Mouse (Mus musculus) spleen, adult 18-20 months (tissue): ENCODE data around the gene Smchd1.
"Not testable (repeated sequence)": the region's sequence is repeated elsewhere in the genome, so short reads cannot be mapped to it uniquely, and the experiment has no call there.

ENCODE experiments used
- DNase-seq, 2 experiments: peaks; one replicate each; pipeline ENCODE4 v3.0.0; 2022; ENCODE audit warnings: mixed read lengths in 2 of 2

The Smchd1 gene

DNA sequence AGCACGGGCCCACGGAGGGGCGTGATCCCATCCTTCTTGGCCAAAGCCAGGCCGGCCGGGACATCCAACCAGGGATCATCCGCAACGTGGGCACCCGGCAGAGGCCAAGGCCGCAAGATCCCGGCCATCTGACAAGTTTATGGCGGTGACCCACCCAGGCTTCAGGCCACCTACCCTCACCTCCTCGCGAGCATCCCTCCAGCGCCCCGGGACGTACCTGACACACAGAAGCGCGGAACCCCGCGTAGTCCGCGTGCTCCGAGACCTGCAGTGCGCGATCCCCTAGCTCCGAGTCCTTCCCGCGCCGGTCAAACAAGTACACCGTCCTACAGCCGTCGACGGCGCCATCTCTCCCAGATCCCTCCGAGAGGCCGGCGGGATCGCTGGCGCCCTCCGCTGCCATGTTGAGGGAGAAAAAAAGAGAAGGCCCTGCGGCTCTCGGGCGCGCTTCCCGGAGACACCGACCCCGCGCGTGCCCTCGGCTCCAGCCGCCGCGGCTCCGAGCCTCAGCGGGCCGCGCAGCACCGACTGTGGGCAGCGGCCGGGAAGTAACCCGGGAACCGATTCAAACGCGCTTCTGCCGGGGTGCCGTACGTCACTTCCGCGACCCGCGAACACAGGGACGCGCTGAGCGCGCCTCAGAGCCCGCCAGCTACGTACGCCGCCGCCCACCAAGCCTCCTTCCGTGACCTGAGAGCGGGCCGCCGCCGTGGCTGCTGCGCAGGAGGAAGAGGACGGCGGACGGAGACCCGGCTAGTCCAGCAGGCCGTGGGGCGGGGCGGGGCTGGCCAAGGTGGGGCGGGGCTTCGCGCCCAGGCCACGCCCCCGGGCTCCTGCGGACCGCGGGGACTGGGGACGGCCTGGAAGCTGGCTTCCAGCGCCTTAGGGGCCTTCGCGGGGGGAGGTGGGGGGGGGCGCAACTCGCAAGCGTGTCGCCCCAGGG lies at the start of gene Smchd1:
TSS of gene Smchd1 (minus strand) at position 582 of the 943 bp plus-strand sequence.
- DNase-seq: peak; percentile 90 to 95

- DNase-seq: no peak
Observed at GRCm38 (mm10) chr17:71510297-71510696, 35.2 kb upstream of the Smchd1 start.

DNA sequence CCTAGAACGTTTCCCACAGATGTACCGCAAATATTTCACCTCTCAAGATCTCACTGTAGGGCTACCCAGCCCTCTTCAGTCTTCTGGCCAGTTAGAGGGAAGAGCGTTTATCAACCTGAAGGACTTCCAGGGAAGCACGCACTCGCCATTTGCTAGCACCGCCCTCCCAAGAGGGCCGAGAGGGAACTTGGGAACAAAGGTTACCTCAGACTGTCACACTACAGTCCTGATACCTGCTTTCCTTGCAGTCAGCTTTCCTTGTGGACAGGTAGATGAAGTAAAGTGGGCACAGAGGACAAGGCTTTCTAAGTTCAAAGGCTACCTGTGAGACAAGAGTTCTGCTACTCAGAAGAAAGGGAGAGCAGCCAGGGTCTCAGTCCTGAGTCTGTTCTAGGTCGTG lies 31.7 kb upstream of the Smchd1 start:
- DNase-seq: no peak

DNA sequence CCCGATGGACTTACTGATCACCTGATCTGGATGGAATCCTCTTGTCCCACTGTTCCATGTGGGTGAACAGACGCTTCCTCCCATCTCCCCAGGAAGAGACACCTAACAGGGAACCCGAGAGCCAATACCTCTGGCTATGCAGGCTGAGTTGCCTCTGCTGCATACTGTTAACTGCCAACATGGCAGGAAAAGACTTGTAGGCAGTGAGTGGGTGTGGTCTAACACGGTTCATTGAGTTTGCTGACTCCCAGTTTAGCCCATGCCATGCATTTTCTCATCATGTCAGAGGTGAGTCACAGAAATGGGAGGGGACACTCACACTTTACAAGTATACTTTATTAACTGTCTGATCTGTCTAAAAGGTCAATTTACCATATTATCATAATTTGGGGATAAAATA lies 20.6 kb upstream of the Smchd1 start:
- no peak for DNase-seq

DNA sequence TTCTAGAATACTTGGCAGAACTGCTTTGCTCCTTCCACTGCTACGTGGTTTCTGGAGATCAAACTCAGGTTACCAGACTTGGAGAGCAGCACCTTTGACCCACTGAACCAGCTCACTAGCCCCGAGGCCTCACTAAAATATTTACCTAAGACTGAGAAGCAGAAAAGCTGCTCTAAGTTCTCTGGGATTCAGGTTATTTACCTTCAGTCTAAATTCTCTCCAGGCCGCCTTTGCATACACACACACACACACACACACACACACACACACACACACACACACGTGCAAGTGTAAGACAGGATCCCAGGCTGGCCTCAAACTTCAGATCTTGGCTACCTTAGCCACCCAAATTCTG lies 16.2 kb upstream of the Smchd1 start:
- DNase-seq: no peak

- DNase-seq: no peak
Observed at GRCm38 (mm10) chr17:71490666-71491331, 15.7 kb upstream of the Smchd1 start.

DNA sequence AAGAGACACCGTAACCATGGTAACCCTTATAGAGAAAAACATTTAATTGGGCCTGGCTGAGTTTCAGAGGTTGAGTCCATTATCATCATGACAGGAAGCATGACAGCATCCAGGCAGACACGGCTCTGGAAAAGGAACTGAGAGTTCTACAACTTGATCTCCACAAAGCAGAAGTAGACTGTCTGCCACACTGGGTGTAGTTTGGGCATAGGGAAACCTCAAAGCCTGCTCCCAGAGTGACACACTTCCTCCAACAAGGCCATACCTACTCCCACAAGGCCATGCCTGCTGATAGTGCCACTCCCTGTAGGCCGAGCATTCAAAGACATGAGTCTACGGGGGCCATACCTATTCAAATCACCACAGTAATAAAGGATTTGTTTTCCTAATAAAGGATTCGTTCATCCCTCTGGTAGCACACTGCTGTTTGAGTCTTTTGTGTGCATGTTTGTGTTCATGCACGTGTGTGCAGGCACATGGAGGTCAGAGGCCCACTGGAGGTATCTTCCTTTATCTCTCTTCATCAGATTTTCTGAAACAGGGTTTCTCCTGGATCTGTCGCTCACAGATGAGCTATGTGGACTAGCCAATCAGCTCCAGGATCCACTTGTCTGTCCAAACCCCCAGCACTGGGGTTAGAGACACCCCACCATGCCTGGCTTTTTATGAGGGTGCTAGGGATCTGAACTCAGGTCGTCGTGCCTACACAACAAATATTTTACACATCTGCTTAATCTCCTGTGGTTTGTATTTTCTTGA lies 14.7 kb upstream of the Smchd1 start:
- DNase-seq: no peak

GRCm38 (mm10) chr17:71486231-71486851 lies 11.2 kb upstream of the Smchd1 start:
- DNase-seq: peak; percentile 45 to 58

DNA sequence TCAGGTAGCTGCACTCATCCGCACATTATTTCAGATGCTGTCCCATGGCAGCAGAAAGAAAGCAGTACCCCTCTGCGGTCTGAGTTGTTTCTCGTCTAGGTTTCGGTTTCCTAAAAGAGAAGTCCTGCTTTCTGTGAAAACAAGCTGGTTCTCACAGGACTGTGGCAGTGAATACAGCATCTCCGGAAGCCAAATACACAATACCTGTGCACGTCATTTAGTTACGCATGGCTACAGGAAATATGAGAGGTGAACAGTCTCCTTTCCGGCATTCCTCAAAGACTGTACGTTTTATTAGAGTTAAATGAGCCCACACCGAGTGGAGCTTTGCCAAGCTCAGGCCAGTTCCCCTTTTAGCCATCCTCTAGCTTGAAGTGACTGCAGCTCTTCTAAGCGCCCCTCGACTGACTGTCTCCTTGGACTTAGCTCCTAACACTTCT lies 10.7 kb upstream of the Smchd1 start:
- DNase-seq: peak; percentile 54 to 57

- no peak for DNase-seq
Observed at GRCm38 (mm10) chr17:71484711-71485110, 9.6 kb upstream of the Smchd1 start.

- no peak for DNase-seq
Observed at GRCm38 (mm10) chr17:71483418-71484060, 8.4 kb upstream of the Smchd1 start.

- DNase-seq: peak; percentile 50 to 61
Observed at GRCm38 (mm10) chr17:71479381-71479901, 4.3 kb upstream of the Smchd1 start.

- no peak for DNase-seq
Observed at GRCm38 (mm10) chr17:71477481-71477880, 2.3 kb upstream of the Smchd1 start.

DNA sequence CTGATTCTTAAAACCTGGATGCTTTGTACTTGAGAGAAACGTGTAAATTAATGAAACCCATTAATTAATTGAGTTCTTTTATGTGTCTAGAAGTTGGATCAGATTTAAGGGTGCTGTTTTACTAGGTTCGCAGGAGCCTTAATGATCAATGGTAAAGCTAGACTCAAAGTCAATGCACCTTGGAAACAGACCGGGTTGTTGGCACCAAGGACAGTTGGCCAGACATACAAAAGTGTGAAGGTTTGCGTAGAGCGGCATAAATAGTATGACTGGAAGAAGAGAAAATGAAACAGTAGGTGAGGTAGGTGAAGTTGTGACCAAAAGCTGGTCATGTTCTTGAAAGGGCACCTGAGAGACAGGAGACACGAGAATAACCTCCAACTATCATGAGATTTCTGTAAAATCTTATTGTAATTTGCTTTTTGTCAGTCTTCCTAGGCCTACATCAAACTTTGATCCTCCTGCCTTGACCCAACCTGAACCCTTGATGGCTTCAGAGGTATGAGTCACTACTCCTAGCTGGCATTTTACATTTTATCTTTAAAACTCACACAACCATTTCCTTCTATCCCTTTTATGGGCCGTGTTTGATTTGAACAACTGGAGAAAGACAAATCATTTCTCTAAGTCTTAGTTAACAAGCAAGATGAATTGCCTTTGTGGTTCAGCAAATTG lies 1.3 kb upstream of the Smchd1 start:
- no peak for DNase-seq

DNA sequence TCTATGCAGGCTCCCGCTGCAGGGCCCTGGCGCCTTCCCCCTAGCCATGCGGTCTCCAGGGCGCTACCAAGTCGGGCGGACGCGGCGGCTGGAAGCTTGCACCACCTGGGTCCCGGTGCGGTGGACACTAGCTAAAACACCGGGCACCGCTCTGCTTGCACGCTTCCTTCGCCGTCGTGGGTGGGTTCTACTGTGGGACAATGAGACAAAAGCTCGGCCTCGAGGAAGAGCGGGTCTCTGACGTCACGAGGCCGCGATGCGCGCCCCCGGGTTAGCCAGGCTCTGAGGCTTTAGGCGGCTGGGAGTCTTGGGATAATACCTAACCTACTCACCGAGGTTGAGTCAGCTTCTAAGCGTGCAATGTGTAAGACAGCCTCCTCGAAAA lies 554 bp upstream of the Smchd1 start:
- peak; percentile 65 to 67 for DNase-seq

GRCm38 (mm10) chr17:71474128-71474527 lies 1.0 kb downstream of the Smchd1 start:
- DNase-seq: no peak

- no peak for DNase-seq
Observed at GRCm38 (mm10) chr17:71471261-71471660, 3.9 kb downstream of the Smchd1 start.

GRCm38 (mm10) chr17:71460312-71460711 lies 14.8 kb downstream of the Smchd1 start:
- no peak for DNase-seq

DNA sequence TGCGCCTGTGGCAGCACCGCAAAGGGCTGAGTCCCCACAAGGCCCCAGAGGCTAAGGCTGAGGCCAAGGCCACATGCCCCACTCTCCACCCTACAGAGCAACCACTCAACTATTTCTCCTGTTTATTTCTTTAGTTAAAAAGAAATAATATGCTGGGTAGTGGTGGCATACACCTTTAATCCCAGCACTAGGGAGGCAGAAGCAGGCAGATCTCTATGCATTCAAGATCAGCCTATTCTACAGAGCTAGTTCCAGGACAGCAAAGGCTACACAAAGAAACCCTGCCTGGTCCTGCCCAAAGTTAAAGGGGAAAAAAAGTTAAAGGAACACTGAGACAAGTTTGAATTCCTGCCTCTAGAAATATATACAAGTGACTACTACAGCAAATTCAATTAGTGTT lies 15.3 kb downstream of the Smchd1 start, which contains the start of gene Gm4707:
TSS of gene Gm4707 (minus strand) at position 101 of the 400 bp plus-strand sequence.
- DNase-seq: no peak

GRCm38 (mm10) chr17:71457361-71457760 lies 17.8 kb downstream of the Smchd1 start:
- DNase-seq: not testable (repeated sequence)

- no peak for DNase-seq
Observed at GRCm38 (mm10) chr17:71445191-71445590, 30.0 kb downstream of the Smchd1 start.
